Mouse (Mus musculus) MEL (cell line): ENCODE data around the gene Pard3. TPM values are rescaled to one million over a fixed set of nuclear protein-coding genes. Genes with fewer than 3 reads are reported as not detected.

Experiments used
- DNase-seq: peaks from one replicate; pipeline ENCODE4 v3.0.0; 2011; ENCODE audit warnings: low read depth, low spot score
- H3K27ac ChIP-seq: 2 replicates; pipeline ENCODE4 v1.5.1; 2012; ENCODE audit warnings: low read depth, mild to moderate bottlenecking, control low read depth, low read length, moderate library complexity; ENCODE audit not compliant: control insufficient read depth
- H3K27me3 ChIP-seq, 2 experiments: fragments of 150-350 bp in 1 of 2; sonication (generic) in 1 of 2; 2 replicates each; pipeline ENCODE4 v1.6.1; 2012; ENCODE audit warnings: low read length in 2 of 2, mild to moderate bottlenecking in 2 of 2, improper control_type of control experiment in 1 of 2, moderate library complexity in 1 of 2; ENCODE audit not compliant: insufficient read depth in 2 of 2, control insufficient read depth in 1 of 2
- H3K36me3 ChIP-seq, 2 experiments: 2 replicates each; pipeline ENCODE4 v1.6.1; 2012 to 2014; ENCODE audit warnings: low read length in 2 of 2, improper control_type of control experiment in 1 of 2, inconsistent platforms in 1 of 2, mild to moderate bottlenecking in 1 of 2; ENCODE audit not compliant: insufficient read depth in 2 of 2, control insufficient read depth in 1 of 2
- H3K4me1 ChIP-seq, 2 experiments: fragments of 150-350 bp in 1 of 2; sonication (generic) in 1 of 2; 2 replicates each; pipeline ENCODE4 v1.6.1; 2012; ENCODE audit warnings: low read length in 2 of 2, improper control_type of control experiment in 1 of 2, mild to moderate bottlenecking in 1 of 2; ENCODE audit not compliant: insufficient read depth in 2 of 2, control insufficient read depth in 1 of 2
- H3K4me3 ChIP-seq, 2 experiments: fragments of 150-350 bp in 1 of 2; sonication (generic) in 1 of 2; 2 replicates each; pipeline ENCODE4 v1.5.1; 2012; ENCODE audit warnings: low read depth in 2 of 2, low read length in 2 of 2, mild to moderate bottlenecking in 2 of 2, moderate library complexity in 2 of 2, control low read depth in 1 of 2, improper control_type of control experiment in 1 of 2; ENCODE audit not compliant: control insufficient read depth in 1 of 2, insufficient read depth in 1 of 2
- H3K79me2 ChIP-seq: 2 replicates; pipeline ENCODE4 v1.6.1; 2012; ENCODE audit warnings: mild to moderate bottlenecking, low read length, moderate library complexity; ENCODE audit not compliant: control insufficient read depth, poor library complexity, insufficient read depth
- H3K9ac ChIP-seq: 2 replicates; pipeline ENCODE4 v1.6.1; 2012; ENCODE audit warnings: low read depth, mild to moderate bottlenecking, control low read depth, low read length, moderate library complexity; ENCODE audit not compliant: control insufficient read depth, poor library complexity, severe bottlenecking
- H3K9me3 ChIP-seq: fragments of 150-350 bp; sonication (generic); replicated peaks from 2 replicates; pipeline ENCODE4 v1.6.1; 2012; ENCODE audit warnings: mild to moderate bottlenecking, low read length, improper control_type of control experiment, moderate library complexity; ENCODE audit not compliant: insufficient read depth
- EP300 ChIP-seq, 2 experiments: IDR thresholded peaks; 2 replicates each; pipeline ENCODE4 v1.6.1; 2011; ENCODE audit warnings: improper control_type of control experiment in 2 of 2, low read length in 2 of 2, low read depth in 1 of 2, mild to moderate bottlenecking in 1 of 2
- MYC ChIP-seq: IDR thresholded peaks from 2 replicates; pipeline ENCODE4 v1.6.1; 2011; ENCODE audit warnings: low read depth, mild to moderate bottlenecking, low read length, improper control_type of control experiment, moderate library complexity
- NELFE ChIP-seq: IDR thresholded peaks from 2 replicates; pipeline ENCODE4 v1.6.1; 2011; ENCODE audit warnings: low read depth, low read length, improper control_type of control experiment
- NRF1 ChIP-seq: IDR thresholded peaks from 2 replicates; pipeline ENCODE4 v1.6.1; 2014; ENCODE audit warnings: low read depth, mild to moderate bottlenecking, inconsistent platforms, low read length, improper control_type of control experiment, moderate library complexity; ENCODE audit not compliant: poor library complexity, insufficient read depth, severe bottlenecking
- SMC3 ChIP-seq: IDR thresholded peaks from 2 replicates; pipeline ENCODE4 v1.6.1; 2011; ENCODE audit warnings: low read depth, low read length, improper control_type of control experiment
- TAL1 ChIP-seq: IDR thresholded peaks from 2 replicates; pipeline ENCODE4 v1.6.1; 2012; ENCODE audit warnings: mild to moderate bottlenecking, inconsistent platforms, low read length, moderate library complexity, mixed read lengths
- TCF12 ChIP-seq: IDR thresholded peaks from 2 replicates; pipeline ENCODE4 v1.6.1; 2014; ENCODE audit warnings: low read depth, mild to moderate bottlenecking, inconsistent platforms, low read length, improper control_type of control experiment, moderate library complexity
- UBTF ChIP-seq: IDR thresholded peaks from 2 replicates; pipeline ENCODE4 v1.6.1; 2012; ENCODE audit warnings: low read depth, mild to moderate bottlenecking, inconsistent platforms, low read length, improper control_type of control experiment, moderate library complexity, borderline replicate concordance; ENCODE audit not compliant: insufficient read depth
- USF2 ChIP-seq, 2 experiments: IDR thresholded peaks; 2 replicates each; pipeline ENCODE4 v1.6.1; 2011 to 2012; ENCODE audit warnings: improper control_type of control experiment in 2 of 2, low read length in 2 of 2, borderline replicate concordance in 1 of 2, inconsistent platforms in 1 of 2, low read depth in 1 of 2, mild to moderate bottlenecking in 1 of 2; ENCODE audit not compliant: insufficient read depth in 1 of 2
- ZC3H11A ChIP-seq: IDR thresholded peaks from 2 replicates; pipeline ENCODE4 v1.6.1; 2012; ENCODE audit warnings: low read depth, mild to moderate bottlenecking, inconsistent platforms, low read length, improper control_type of control experiment
- ZNF384 ChIP-seq: IDR thresholded peaks from 2 replicates; pipeline ENCODE4 v1.6.1; 2012; ENCODE audit warnings: low read depth, mild to moderate bottlenecking, inconsistent platforms, low read length, improper control_type of control experiment
- polyA plus RNA-seq, 2 experiments: library from polyadenylated mRNA; stranded (reverse) in 1 of 2; unstranded in 1 of 2; fragments of >175 nt in 1 of 2; fragments of >200 nt in 1 of 2; gene quantifications; 2 replicates each; pipeline versions ENCODE4 v1.2.1 to v1.2.4; 2012; ENCODE audit warnings: low replicate concordance in 2 of 2, low read depth in 1 of 2; ENCODE audit not compliant: insufficient read length in 2 of 2, insufficient read depth in 1 of 2, missing spikeins in 1 of 2
- total RNA-seq: library from RNA; depleted of rRNA; stranded (reverse); fragments of 300-350 nt; gene quantifications from 2 replicates; pipeline ENCODE4 v1.2.3, GENCODE M21; 2012

Gene Pard3
- total and polyA plus RNA-seq, 3 experiments = not detected

GRCm38 (mm10) chr8:127608541-127609270 lies 545.0 kb downstream of the Pard3 start:
- H3K9me3 ChIP-seq = no peaks in the 10 kb centered on the region
- no peak overlapping the region for H3K27ac ChIP-seq
- TF ChIP-seq TCF12 = no peak
- TF ChIP-seq MYC = no peak
- no peak for TF ChIP-seq ZNF384
- TF ChIP-seq ZC3H11A = no peak
- no peak for TF ChIP-seq USF2 (IDR thresholded peaks at IDR 0.05; ENCODE audit: borderline replicate concordance in 1 of 2, insufficient read depth in 1 of 2, low read depth in 1 of 2, low read length in 2 of 2)
- H3K36me3 ChIP-seq = no peaks in the 10 kb centered on the region
- no peak overlapping the region for H3K9ac ChIP-seq
- H3K27me3 ChIP-seq = no peaks in the 10 kb centered on the region
- DNase-seq = no peak
- H3K79me2 ChIP-seq = no peaks in the 10 kb centered on the region
- H3K4me3 ChIP-seq = no peak overlapping the region
- no peaks in the 10 kb centered on the region for H3K4me1 ChIP-seq

- no peaks in the 10 kb centered on the region for H3K27me3 ChIP-seq
- no peak overlapping the region for H3K9ac ChIP-seq
- TF ChIP-seq TCF12 = no peak
- no peak for TF ChIP-seq ZNF384
- TF ChIP-seq NELFE = no peak
- TF ChIP-seq EP300 (IDR thresholded peaks at IDR 0.05; ENCODE audit: low read depth in 1 of 2, low read length in 2 of 2) = no peak
- no peak for TF ChIP-seq SMC3
- no peak for TF ChIP-seq NRF1
- no peak for TF ChIP-seq UBTF
- H3K9me3 ChIP-seq = no peaks in the 10 kb centered on the region
- no peaks in the 10 kb centered on the region for H3K79me2 ChIP-seq
- no peak overlapping the region for H3K27ac ChIP-seq
- no peak for DNase-seq
- H3K4me1 ChIP-seq = no peaks in the 10 kb centered on the region
- no peaks in the 10 kb centered on the region for H3K36me3 ChIP-seq
- H3K4me3 ChIP-seq = no peak overlapping the region
Measured at GRCm38 (mm10) chr8:127609316-127609715, 545.6 kb downstream of the Pard3 start.

- TF ChIP-seq TAL1 (no peak), MYC (no peak)
- TF ChIP-seq, all 39 proteins: peak for 0
- H3K4me3 ChIP-seq = no peak overlapping the region
- DNase-seq = no peak
Measured at GRCm38 (mm10) chr8:127614206-127614605, 550.5 kb downstream of the Pard3 start.

More at GRCm38 (mm10) chr8:127614206-127614605, 550.5 kb downstream of the Pard3 start:
- H3K4me1 ChIP-seq = no peaks in the 10 kb centered on the region
- no peaks in the 10 kb centered on the region for H3K9me3 ChIP-seq
- no peaks in the 10 kb centered on the region for H3K36me3 ChIP-seq
- H3K27ac ChIP-seq = no peak overlapping the region
- H3K27me3 ChIP-seq = no peaks in the 10 kb centered on the region
- H3K79me2 ChIP-seq = no peaks in the 10 kb centered on the region
- H3K9ac ChIP-seq = no peak overlapping the region
